Mouse (Mus musculus): Measurements from ENCODE around the gene Hdac7. TPM values are rescaled to one million over a fixed set of nuclear protein-coding genes. Genes with fewer than 3 reads are reported as not detected.

The Hdac7 gene
- total and polyA plus RNA-seq, 3 experiments = 19.8 to 55.2 (median 21.7) TPM

- Histone ChIP-seq H3K4me2 (ENCODE audit: insufficient read depth, low read depth, poor library complexity, severe bottlenecking) (peak overlapping the region; percentile 72), H3K79me2 (replicated peaks; ENCODE audit: control insufficient read depth, extremely low read depth, insufficient read depth, poor library complexity, severe bottlenecking) (peaks cover 9% of the 10 kb centered on the region), H3K4me1 (ENCODE audit: control insufficient read depth in 1 of 2, insufficient read depth in 2 of 2) (peaks cover 24 to 77% of the 10 kb centered on the region in 2 experiments), H3K9ac (ENCODE audit: insufficient read depth, low read depth) (no peak overlapping the region; the same call in 1 of the 2 replicates), H3K27ac (ENCODE audit: insufficient read depth, low read depth) (peak overlapping the region; percentile 79), H3K9me3 (replicated peaks; ENCODE audit: low read length) (no peaks in the 10 kb centered on the region), H3K4me3 (replicated peaks in 1 of 3; ENCODE audit: low read depth in 2 of 3, low read length in 2 of 3, poor library complexity in 1 of 3) (peak overlapping the region in 1 of 3 experiments; percentile 23), H3K27me3 (replicated peaks) (no peaks in the 10 kb centered on the region), H3K36me3 (replicated peaks in 1 of 2; ENCODE audit: control insufficient read depth in 1 of 2, insufficient read depth in 1 of 2, low read length in 1 of 2) (peaks cover 11 to 36% of the 10 kb centered on the region in 2 experiments)
- DNase-seq (ENCODE audit: extremely low read depth) = no peak
- TF ChIP-seq IRF4 (IDR thresholded peaks at IDR 0.05; ENCODE audit: low read depth, low read length) (no peak), CTCF (conservative IDR thresholded peaks at IDR 0.05 in 1 of 2, IDR thresholded peaks at IDR 0.05 in 1 of 2; ENCODE audit: low read depth in 2 of 2, low read length in 2 of 2) (peak in 1 of 2 experiments; percentile 36; a peak in 2 of 4 replicates)
- in situ Hi-C loops (cut with MboI; ENCODE audit: low pct_ligation_motif_present, low pct_unique_long_range_greater_than_20kb, low sequenced_read_pairs) = no loop called here
- dilution Hi-C loops (cut with MboI; ENCODE audit: extremely low pct_ligation_motif_present, extremely low pct_unique_long_range_greater_than_20kb, low sequenced_read_pairs) = loop anchor here (25.0 kb wide), 1 partner anchor 176 kb away; the partner anchor contains the start of gene Tmem106c
Measured at GRCm38 (mm10) chr15:97785731-97786411, 58.4 kb downstream of the Hdac7 start.

DNA sequence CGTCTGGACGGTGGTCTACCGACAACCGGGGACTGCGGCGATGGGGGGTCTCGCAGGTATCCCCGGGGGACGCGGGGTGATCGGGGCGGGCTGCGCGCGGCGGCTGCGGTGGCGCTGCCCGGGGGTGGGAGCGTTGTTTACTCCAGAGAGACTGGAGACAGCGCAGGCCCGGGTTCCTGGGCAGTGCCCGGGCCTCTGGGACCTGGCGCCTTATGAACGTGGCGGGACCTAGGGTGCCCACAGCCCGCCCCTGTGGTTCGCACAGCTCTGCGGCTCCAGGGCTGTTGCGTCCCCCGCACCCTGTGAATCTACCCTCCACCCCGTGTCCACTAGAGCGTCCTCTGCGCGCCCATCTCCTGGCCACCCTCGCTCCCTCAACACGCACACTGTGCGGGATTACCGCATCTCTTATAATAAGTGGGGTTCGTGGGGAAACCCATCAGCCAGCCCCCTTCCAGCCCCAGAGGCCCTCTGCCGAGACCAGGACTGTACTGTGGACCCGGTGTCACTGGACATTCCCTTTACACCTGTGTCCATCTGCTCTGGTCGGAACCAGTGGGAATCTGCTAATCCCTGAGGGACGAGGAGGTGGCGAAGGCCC lies 59.6 kb downstream of the Hdac7 start:
- no peak for DNase-seq (ENCODE audit: extremely low read depth)
- in situ Hi-C loops (cut with MboI; ENCODE audit: low pct_ligation_motif_present, low pct_unique_long_range_greater_than_20kb, low sequenced_read_pairs) (no loop called here), dilution Hi-C loops (cut with MboI; ENCODE audit: extremely low pct_ligation_motif_present, extremely low pct_unique_long_range_greater_than_20kb, low sequenced_read_pairs) (loop anchor here (25.0 kb wide), 1 partner anchor 178 kb away; the partner anchor contains the start of gene Tmem106c)
- Histone ChIP-seq H3K27me3 (replicated peaks) (no peaks in the 10 kb centered on the region), H3K27ac (ENCODE audit: insufficient read depth, low read depth) (peak overlapping the region; percentile 12; the same call in 1 of the 2 replicates), H3K36me3 (replicated peaks in 1 of 2; ENCODE audit: control insufficient read depth in 1 of 2, insufficient read depth in 1 of 2, low read length in 1 of 2) (peaks cover 2 to 24% of the 10 kb centered on the region in 2 experiments), H3K79me2 (replicated peaks; ENCODE audit: control insufficient read depth, extremely low read depth, insufficient read depth, poor library complexity, severe bottlenecking) (peaks cover 9% of the 10 kb centered on the region), H3K4me2 (ENCODE audit: insufficient read depth, low read depth, poor library complexity, severe bottlenecking) (peak overlapping the region; percentile 25; the same call in 1 of the 2 replicates), H3K4me1 (ENCODE audit: control insufficient read depth in 1 of 2, insufficient read depth in 2 of 2) (peaks cover 23 to 85% of the 10 kb centered on the region in 2 experiments), H3K4me3 (replicated peaks in 1 of 3; ENCODE audit: low read depth in 2 of 3, low read length in 2 of 3, poor library complexity in 1 of 3) (peak overlapping the region; percentile 76 to 90 (median 81)), H3K9me3 (replicated peaks; ENCODE audit: low read length) (no peaks in the 10 kb centered on the region), H3K9ac (ENCODE audit: insufficient read depth, low read depth) (peak overlapping the region; percentile 69)
- TF ChIP-seq IRF4 (IDR thresholded peaks at IDR 0.05; ENCODE audit: low read depth, low read length) (no peak), HCFC1 (IDR thresholded peaks at IDR 0.05; ENCODE audit: low read depth, low read length) (no peak), KAT2A (IDR thresholded peaks at IDR 0.05; ENCODE audit: insufficient replicate concordance, low read length) (no peak), ZMIZ1 (IDR thresholded peaks at IDR 0.05; ENCODE audit: low read depth, low read length) (0 out of 2 replicates have a peak, but pooled peaks have one; percentile 72), ETS1 (conservative IDR thresholded peaks at IDR 0.05; ENCODE audit: low read depth, low read length) (no peak), EP300 (IDR thresholded peaks at IDR 0.05; ENCODE audit: low read length) (no peak), NELFE (IDR thresholded peaks at IDR 0.05; ENCODE audit: low read depth, low read length) (no peak), RAD21 (IDR thresholded peaks at IDR 0.05; ENCODE audit: low read depth, low read length) (no peak), MAX (IDR thresholded peaks at IDR 0.05; ENCODE audit: low read length) (peak; percentile 36; the same call in 1 of the 2 replicates), NRF1 (IDR thresholded peaks at IDR 0.05; ENCODE audit: low read depth, low read length) (0 out of 2 replicates have a peak, but pooled peaks have one; percentile 4), CTCF (conservative IDR thresholded peaks at IDR 0.05 in 1 of 2, IDR thresholded peaks at IDR 0.05 in 1 of 2; ENCODE audit: low read depth in 2 of 2, low read length in 2 of 2) (no peak), ZNF384 (IDR thresholded peaks at IDR 0.05; ENCODE audit: low read depth, low read length) (no peak), SIN3A (IDR thresholded peaks at IDR 0.05; ENCODE audit: low read length) (peak; percentile 73; the same call in 1 of the 2 replicates), TBP (conservative IDR thresholded peaks at IDR 0.05; ENCODE audit: low read depth, low read length) (no peak), MEF2A (IDR thresholded peaks at IDR 0.05; ENCODE audit: borderline replicate concordance, low read depth, low read length) (no peak), E2F4 (IDR thresholded peaks at IDR 0.05; ENCODE audit: insufficient replicate concordance, low read depth, low read length) (no peak), ZKSCAN1 (IDR thresholded peaks at IDR 0.05; ENCODE audit: borderline replicate concordance, low read depth, low read length) (no peak), CHD1 (IDR thresholded peaks at IDR 0.05; ENCODE audit: low read depth, low read length) (no peak), MXI1 (IDR thresholded peaks at IDR 0.05; ENCODE audit: low read depth, low read length) (peak; percentile 71), MAZ (IDR thresholded peaks at IDR 0.05; ENCODE audit: low read depth, low read length) (no peak)

Data from CH12.LX (cell line).